Mouse (Mus musculus): ENCODE measurements at regions not wholly inside any gene's neighbourhood (a gene's known extent, or its start where the extent isn't known, plus 50 kb on each side); places are given as distances from the start of the nearest gene placed in this dataset.

GRCm38 (mm10) chr6:98467563-98467962 is 125.0 kb upstream of the Gm765 start:
- DNase-seq (ENCODE audit: low spot score in 2 of 2) = no peak

- DNase-seq (ENCODE audit: low spot score in 2 of 2) = no peak
Measured at GRCm38 (mm10) chr6:98452277-98452676, 109.7 kb upstream of the Gm765 start.

DNA sequence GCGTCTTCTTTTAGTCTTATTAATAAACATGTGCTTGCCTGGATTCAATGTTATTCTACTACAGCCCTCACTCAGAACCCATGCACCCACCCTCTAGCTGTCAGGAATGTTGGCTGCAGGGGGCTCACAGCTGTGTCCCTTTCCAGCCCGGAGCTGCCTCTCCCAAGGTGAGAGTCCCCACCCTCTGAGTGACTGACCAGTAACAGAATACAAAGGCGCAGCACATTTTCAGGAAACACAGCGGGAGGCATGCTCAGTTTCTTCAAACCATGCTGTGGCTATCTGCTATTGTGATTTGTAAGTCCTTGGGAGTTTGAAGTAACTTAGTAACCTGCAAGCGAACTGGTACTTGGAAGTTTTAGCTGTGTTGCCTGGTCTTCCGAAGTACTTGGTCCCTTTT is 93.1 kb upstream of the Gm765 start:
- no peak for DNase-seq (ENCODE audit: low spot score in 2 of 2)

GRCm38 (mm10) chr6:98433286-98433685 is 90.7 kb upstream of the Gm765 start:
- DNase-seq (ENCODE audit: low spot score in 2 of 2) = no peak

DNA sequence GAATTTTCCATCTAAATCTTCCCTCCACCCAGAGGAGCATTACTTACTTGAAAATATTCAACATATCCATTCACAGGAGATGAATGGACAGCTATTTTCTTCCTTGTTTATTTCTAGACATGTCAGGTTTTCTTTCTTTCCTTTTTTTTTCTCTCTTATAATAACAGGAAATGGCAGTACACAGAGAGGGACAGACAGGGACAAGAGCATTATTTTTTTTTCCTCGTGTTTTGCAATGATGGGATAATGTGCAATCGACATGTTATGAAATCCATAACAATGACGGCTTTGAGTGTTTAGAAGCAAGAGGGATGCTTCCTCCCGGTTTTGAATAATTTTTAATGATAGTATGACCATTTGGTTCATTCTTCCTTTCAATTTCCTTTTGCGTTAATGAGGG is 86.6 kb upstream of the Gm765 start:
- DNase-seq (ENCODE audit: low spot score in 2 of 2) = no peak

DNA sequence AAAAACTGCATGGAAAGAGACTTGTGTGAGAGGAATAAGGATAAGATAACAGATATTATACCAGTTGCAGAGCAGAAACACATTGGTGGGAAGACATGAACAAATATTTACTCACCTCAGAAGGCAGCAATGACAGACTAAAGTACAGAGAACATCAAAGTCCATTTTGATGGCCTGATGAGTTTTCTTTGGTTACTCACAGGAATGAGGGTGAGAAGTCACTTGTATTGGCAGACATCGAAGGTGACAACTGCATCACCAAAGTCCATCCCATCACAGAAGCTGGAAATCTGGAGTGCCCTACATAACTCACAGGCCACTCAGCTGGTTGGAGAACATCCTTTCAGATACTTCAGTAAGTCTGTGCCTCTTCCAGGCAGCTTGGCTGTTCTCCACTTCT is 60.1 kb upstream of the Gm765 start:
- DNase-seq (ENCODE audit: low spot score in 2 of 2) = no peak

DNA sequence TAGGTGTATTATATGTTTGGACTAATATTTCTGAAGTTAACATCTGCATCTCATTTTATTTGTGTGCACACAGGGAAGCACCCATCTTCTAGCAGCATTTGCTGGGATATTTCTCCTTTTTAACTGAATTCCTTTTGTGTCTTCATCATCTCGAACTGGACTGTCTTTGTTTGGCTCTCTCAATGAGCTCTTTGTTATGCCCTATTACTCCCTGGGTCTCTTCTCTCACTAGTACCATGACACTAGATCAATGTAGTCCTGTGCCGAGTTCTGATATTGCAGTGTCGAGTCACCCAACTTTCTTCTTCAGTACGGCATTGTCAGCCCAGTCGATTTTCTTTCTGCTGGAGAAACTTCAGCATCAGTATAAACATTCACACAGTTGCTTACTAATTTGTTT is 52.0 kb upstream of the Gm765 start:
- DNase-seq (ENCODE audit: low spot score in 2 of 2) = no peak
